Mouse (Mus musculus) cerebellum, adult 18-20 months (tissue): ENCODE data around the gene Klc3.

Experiments used
- DNase-seq, 2 experiments: peaks; one replicate each; pipeline ENCODE4 v3.0.0; 2021

The Klc3 gene

GRCm38 (mm10) chr7:19404476-19404875 lies 572 bp upstream of the Klc3 start, which contains the start of gene Ckm:
Ckm (plus strand) TSS chr7:19404776.
- DNase-seq = no peak

- DNase-seq = no peak
These were observed 1.3 kb downstream of the Klc3 start for GRCm38 (mm10) chr7:19402535-19403112.

- no peak for DNase-seq
These were observed 3.0 kb downstream of the Klc3 start for GRCm38 (mm10) chr7:19400946-19401345.

DNA sequence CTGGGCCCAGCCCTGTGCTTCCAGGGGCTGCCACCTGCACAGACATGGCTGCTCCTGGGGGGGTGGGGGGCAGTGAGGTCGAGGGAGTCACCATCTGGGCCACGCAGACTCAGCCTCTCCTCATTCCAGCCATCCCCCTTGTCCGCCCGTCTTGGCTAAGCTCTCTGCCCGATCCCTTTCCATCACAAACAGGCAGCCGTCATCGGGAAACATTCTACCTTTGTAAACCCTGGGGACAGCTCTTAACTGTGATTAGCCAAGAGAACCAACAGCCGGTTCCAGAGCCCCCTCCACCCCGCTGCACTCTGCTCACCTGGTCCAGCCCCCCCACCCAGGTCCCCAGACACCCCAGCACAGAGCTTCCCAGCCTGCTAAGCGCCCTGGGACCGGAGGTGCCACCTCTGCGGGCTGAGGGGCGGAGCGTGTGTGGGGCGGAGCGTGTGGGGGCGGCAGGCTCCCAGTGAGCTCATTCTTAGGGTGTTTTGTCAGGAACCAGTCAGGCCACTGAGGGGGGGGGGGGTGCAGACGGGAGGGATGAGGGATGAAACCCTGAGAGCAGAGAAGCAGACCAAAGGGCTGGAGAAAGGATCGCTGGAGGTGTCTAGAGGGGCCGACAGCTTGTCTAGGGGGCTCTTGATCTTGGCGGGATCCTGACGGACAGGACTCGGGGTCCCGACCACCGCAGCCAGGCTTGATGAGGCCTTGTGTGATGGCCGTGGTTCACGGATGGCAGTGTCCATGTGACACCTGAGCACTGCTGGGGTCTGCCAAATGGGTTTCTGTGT lies 4.2 kb downstream of the Klc3 start:
- DNase-seq = no peak

- no peak for DNase-seq
These were observed 9.4 kb downstream of the Klc3 start for GRCm38 (mm10) chr7:19394484-19394883.

DNA sequence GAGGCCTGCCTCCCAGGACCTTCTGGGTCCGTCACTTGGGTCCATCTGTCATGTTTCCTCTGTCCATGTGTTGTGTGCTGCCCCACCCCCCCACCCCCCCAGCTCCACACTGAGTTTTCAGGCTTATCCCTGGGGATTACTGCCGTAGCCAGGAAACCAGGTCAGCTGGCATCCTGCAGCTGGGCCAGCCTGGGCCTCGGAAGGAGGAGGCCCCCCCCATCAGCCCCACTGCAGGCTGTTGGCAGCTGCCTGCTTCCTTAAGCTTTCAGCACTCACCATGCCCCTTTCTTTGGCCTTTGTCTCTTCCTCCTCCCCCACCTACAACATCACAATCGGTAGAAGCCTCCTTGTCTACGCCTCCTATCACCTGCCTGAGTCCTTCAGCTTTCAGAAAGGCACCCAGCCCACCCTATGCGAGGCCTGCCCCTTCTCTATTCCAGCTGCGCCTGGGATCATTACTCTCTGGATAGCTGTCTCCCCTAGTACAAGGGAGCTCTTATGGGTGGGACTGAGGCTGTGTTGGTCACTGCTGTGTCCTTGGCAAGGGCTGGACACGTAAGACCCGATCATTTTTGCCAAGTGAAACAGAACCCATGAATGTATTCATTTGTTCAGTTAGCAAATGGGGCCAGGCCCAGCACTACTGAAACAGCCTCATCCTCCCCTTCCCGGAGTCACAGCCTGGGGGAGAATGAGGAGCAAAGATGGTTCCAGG lies 15.0 kb downstream of the Klc3 start:
- DNase-seq = no peak

DNA sequence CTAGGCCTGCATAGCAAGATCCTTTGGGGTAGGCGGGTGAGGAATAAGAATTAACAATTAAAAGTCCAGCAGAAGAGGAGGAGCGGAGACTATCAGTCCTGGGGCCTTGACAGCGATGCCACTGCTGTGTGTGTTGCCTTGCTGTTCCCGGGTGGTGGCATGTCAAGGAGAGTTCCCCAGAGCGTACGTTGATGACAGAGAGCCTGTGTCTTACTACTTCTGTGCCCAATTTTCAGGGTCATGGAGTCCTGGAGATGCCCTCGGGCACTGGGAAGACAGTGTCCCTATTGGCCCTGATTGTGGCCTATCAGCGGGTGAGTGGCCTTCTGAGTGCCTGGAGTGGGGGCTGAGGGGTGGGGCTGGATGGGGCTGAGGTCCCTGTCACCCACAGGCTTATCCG lies 20.2 kb downstream of the Klc3 start:
- DNase-seq = no peak

GRCm38 (mm10) chr7:19382166-19382541 lies 21.8 kb downstream of the Klc3 start:
- DNase-seq = no peak

- DNase-seq = peak; percentile 98 to 99
These were observed 22.3 kb downstream of the Klc3 start, which contains the start of gene Ercc2 for GRCm38 (mm10) chr7:19381377-19382165. Ercc2 (plus strand) TSS chr7:19382010.

DNA sequence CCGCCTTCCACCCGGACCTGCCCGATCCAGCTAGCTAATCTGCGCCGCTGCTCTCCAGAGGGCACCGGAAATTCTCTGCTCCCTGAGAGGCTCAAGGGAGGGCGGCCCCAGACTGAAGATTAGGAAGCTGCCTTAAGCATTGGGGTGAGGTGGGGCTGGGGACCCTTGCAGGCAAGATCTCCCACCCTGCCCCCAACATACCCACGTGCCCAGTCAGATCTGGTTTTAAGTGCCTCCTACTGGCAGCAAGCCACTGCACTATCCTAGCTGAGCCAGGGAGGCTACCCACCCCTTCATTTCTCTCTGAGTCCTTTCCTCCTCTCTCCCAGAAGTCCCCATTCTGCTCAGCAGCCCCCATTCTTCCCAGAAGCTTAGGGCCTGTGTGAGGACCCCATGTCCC lies 25.9 kb downstream of the Klc3 start:
- no peak for DNase-seq

DNA sequence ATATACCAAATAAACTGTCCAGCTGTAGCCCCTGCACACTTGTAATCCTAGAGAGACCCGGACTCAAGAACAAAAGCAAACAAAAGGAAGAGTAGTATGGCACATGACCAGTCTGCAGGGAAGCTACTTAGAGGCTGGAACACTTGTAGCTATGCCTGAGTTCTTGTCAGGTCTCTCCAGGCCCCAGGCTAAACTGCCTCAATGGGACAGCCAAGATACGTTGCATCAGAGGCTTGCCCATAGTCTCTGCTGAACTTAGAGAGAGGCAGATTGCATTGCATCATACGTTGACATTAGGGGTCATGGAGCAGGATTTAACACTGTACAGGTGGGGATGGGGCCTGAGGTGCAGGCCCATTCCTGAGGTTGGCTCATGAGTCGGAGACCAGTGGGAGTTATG lies 27.9 kb downstream of the Klc3 start:
- DNase-seq = no peak

GRCm38 (mm10) chr7:19375368-19375767 lies 28.5 kb downstream of the Klc3 start:
- no peak for DNase-seq

- no peak for DNase-seq
These were observed 30.5 kb downstream of the Klc3 start for GRCm38 (mm10) chr7:19373367-19373766.

GRCm38 (mm10) chr7:19369823-19370425 lies 34.0 kb downstream of the Klc3 start:
- peak; percentile 77 to 85 for DNase-seq

GRCm38 (mm10) chr7:19368380-19368779 lies 35.5 kb downstream of the Klc3 start:
- DNase-seq = no peak

DNA sequence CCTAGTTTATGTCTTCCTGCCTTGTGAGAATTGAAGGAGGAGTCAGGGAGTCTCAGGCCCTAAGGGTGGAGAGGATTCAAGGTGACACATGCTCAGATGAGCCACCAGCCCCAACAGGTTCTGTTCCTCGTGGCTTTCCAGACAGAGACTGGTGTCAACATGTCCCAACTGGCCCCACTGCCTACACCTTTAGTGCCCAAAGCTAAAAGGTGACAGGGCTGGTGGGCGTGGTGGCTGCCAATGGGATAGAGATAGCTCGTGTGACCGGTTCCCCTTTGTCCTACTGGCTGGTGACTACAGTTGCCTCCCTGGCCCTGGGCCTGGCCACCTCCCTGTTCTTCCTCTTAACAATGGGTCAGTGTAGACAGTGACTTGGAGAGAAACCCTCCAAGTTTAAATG lies 38.5 kb downstream of the Klc3 start:
- DNase-seq = no peak

GRCm38 (mm10) chr7:19363881-19364280 lies 40.0 kb downstream of the Klc3 start:
- DNase-seq = peak; percentile 77 to 83

GRCm38 (mm10) chr7:19362276-19362675 lies 41.6 kb downstream of the Klc3 start:
- DNase-seq = peak in 1 of 2 experiments; percentile 25

DNA sequence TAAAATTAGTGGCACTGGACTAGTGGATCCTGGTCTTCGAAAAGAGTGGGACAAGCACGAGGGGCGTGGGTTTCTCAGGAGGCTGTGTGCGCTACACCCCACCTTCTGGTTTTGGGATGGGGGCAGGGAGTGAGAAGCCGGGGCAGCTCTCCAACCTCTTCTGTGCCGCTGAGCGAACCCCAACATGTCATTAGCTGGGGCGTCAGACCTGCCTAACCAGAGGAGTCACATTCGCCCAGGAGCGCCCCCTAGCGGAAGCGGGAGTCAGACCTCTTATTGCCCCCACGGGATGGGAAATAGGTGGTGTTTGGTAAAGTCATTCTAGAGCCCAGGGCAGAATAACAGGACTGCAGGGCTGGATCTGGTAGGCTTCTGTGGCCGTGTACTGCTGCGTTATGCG lies 42.2 kb downstream of the Klc3 start:
- DNase-seq = peak; percentile 58 to 73

DNA sequence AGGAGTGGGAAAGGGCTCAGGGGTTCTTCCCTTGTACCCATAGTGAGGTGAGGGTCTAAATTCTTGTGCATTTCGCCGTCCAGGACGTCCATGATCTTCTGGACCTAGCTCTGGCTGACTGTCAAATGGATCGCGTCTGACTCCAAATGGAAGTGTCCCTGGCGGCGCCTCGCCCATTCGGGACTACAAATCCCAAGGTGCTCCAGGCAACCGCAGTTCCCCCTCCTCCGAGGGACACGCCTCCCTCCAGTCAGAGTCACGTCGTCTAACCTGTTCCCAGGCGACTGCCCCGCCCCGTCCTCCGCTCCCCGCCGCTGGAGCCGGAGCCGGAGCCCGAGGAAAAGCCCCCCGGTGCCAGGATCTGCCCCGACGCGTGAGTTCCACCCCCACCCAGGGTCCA lies 43.0 kb downstream of the Klc3 start:
- peak; percentile 90 to 97 for DNase-seq

DNA sequence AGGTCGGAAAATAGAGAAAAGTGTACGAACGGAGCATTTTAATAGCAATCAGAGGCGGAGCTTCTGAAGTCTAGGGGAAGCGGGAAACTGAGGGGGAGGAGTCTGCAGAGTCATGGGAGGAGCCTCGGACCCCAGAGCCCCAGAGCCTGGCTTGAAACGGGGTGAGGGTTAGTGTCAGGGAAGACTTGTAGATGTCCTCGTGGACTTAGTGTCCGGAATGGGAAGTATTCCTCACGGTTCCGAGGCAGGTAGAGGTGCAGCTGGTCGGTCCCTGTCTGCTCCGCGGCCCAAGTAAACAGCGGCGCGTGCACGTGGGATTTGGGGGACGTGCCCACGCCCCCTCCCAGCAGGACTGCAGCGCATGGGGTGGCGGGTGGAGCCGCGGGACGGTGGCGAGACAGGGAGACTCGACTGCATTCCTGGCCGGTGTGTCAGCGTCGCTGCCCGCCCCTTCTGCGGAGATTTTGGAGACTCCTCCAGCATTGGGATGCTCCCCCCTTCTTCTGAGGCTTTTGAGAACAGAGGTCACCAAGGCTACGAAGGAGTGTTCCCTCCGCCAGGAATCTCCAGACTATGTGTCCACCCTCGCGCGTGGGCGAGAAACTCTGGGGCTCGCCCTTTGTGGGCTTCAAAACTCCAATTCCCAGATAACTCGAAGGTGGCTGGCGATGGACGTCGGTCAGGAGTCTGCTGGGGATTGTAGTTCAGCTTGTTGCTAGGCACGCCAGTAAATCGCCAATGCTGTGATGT lies 43.8 kb downstream of the Klc3 start:
- peak; percentile 71 to 78 for DNase-seq
